In genomic region chr2:146553701-146554100, GRCm38 (mm10) we compare ENCODE assay signal across 18 mouse cellular contexts. TPM values are rescaled to one million over a fixed set of nuclear protein-coding genes. Genes with fewer than 3 reads are reported as not detected.
DNase-seq lines count a peak whose midpoint lies in the region; ATAC-seq and TF ChIP-seq lines count a peak whose summit lies in the region.
"Had no signal": no experiment of that assay in that cellular context is flagged by ENCODE, and none has a peak within 500 bp of the region (broad histone marks: within the 10 kb centered on the region; RNA-seq: fewer than 3 reads in every experiment).

No protein-coding gene starts in this region.

- H3K79me2 ChIP-seq in myocyte (ENCODE audit: control insufficient read depth, insufficient read depth), result no peaks in the 10 kb centered on the region

- peak; percentile 51 for ATAC-seq in frontal cortex, adult (ENCODE audit: low TSS enrichment)
- no peak for ATAC-seq in inflammation-experienced regulatory T-cells, adult 6 months
- ATAC-seq: forebrain, embryonic 15.5 days; liver, embryonic 12.5 days had no signal

- DNase-seq in frontal cortex, postnatal 14 days (ENCODE audit: low spot score in 2 of 2), result no peak
- DNase-seq in left cerebral cortex, adult 8-10 months (ENCODE audit: low spot score in 2 of 2), result peak; percentile 6 to 18
- no peak for DNase-seq in left cerebral cortex, adult 11 months (ENCODE audit: low spot score)
- DNase-seq in brain, adult 2 months (ENCODE audit: low read depth, low spot score), result peak; percentile 65
- DNase-seq in cerebellum, adult 11-12 months, result no peak
- DNase-seq: cerebellum, adult 9-10 months; gastrocnemius, postnatal 25 days; heart, postnatal 4 days; thymus, postnatal 14 days had no signal

- no peak overlapping the region for H3ac ChIP-seq in myocyte (ENCODE audit: control insufficient read depth, insufficient read length)

- H3K4me3 ChIP-seq in myocyte, result no peak overlapping the region
- H3K4me3 ChIP-seq: erythroblast, embryonic 14.5 days; forebrain, embryonic 15.5 days; heart, embryonic 13.5 days; limb, embryonic 10.5 days; liver, embryonic 12.5 days; lung, embryonic 15.5 days had no signal

- H3K36me3 ChIP-seq in myocyte (ENCODE audit: control insufficient read depth, insufficient read depth), result no peaks in the 10 kb centered on the region
- H3K36me3 ChIP-seq: forebrain, embryonic 15.5 days; heart, embryonic 13.5 days; limb, embryonic 10.5 days; liver, embryonic 12.5 days; lung, embryonic 15.5 days had no signal

- TF ChIP-seq POLR2A in myocyte (IDR thresholded peaks at IDR 0.05; ENCODE audit: insufficient read length, low read depth), result no peak

- H3K4me2 ChIP-seq in myocyte (ENCODE audit: low read depth), result peak overlapping the region; percentile 25
- H3K4me2 ChIP-seq: forebrain, embryonic 15.5 days; heart, embryonic 13.5 days; liver, embryonic 12.5 days; lung, embryonic 15.5 days had no signal

- no peaks in the 10 kb centered on the region for H3K27me3 ChIP-seq in myocyte (ENCODE audit: control insufficient read depth, insufficient read depth, insufficient read length)
- H3K27me3 ChIP-seq: forebrain, embryonic 15.5 days; heart, embryonic 13.5 days; liver, embryonic 12.5 days; lung, embryonic 15.5 days had no signal

TF ChIP-seq in myocyte, 11 proteins besides CTCF, POLR2A, EP300 and RAD21:
- no peak for TF ChIP-seq MAX (IDR thresholded peaks at IDR 0.05; ENCODE audit: low read depth)
- TF ChIP-seq MYOD1 (IDR thresholded peaks at IDR 0.05; ENCODE audit: control insufficient read depth in 1 of 3, insufficient read length in 2 of 3, low read depth in 2 of 3), result peak in 2 of 3 experiments; percentile 73 to 84
- no peak for TF ChIP-seq SRF (IDR thresholded peaks at IDR 0.05; ENCODE audit: control insufficient read depth, insufficient read length, low read depth)
- TF ChIP-seq MYOG (IDR thresholded peaks at IDR 0.05; ENCODE audit: control insufficient read depth in 1 of 3, insufficient read depth in 1 of 3, insufficient read length in 2 of 3, low read depth in 2 of 3), result peak in 2 of 3 experiments; percentile 31 to 39
- TF ChIP-seq E2F4 (IDR thresholded peaks at IDR 0.05; ENCODE audit: insufficient read depth), result no peak

RNA-seq across cellular contexts. Expression of gene Ralgapa2, which starts 41.6 kb away (rescaled TPM):
- total RNA-seq in left cerebral cortex, adult 8-10 months (2022), result 10 to 100 TPM; 19.6 to 23.7 (median 20.7) TPM
- 1.8 TPM for polyA plus RNA-seq in myocyte (2012; fragmentation: generic; extraction: Trizol)
- polyA plus RNA-seq in inflammation-experienced regulatory T-cells, adult 6 months (2017; shearing (Covaris generic)), result 10 to 100 TPM in 2 of 3 experiments, 1 to 10 TPM in 1; 7.4 to 13.3 (median 11.4) TPM

Comparison
In these comparisons a context has a peak if more than half of its experiments do, and no peak if none do; other contexts are left out.
1. DNase-seq: peak in left cerebral cortex, adult 8-10 months (2 of 2) and brain, adult 2 months (single experiment); none in frontal cortex, postnatal 14 days (0 of 2), left cerebral cortex, adult 11 months (single experiment) and cerebellum, adult 11-12 months (single experiment).